Mouse (Mus musculus): Measurements from ENCODE around the gene Nemf.
A peak's percentile ranks its signal among the peaks of the same experiment; 100 is the strongest.
"Not testable (repeated sequence)": the region's sequence is repeated elsewhere in the genome, so short reads cannot be mapped to it uniquely, and the experiment has no call there.

The Nemf gene

DNA sequence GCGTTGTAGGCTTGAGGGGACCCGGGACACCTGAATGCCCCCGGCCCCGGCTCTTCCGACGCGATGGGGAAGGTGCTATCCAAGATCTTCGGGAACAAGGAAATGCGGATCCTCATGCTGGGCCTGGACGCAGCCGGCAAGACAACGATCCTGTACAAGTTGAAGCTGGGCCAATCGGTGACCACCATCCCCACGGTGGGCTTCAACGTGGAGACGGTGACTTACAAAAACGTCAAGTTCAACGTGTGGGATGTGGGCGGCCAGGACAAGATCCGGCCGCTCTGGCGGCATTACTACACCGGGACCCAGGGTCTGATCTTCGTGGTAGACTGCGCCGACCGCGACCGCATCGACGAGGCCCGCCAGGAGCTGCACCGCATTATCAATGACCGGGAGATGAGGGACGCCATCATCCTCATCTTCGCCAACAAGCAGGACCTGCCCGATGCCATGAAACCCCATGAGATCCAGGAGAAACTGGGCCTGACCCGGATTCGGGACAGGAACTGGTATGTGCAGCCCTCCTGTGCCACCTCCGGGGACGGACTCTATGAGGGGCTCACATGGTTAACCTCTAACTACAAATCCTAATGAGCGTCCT is 15.9 kb upstream of the Nemf start:
- DNase-seq (ENCODE audit: low read depth, low spot score), result no peak

GRCm38 (mm10) chr12:69371854-69372671 is 15.1 kb upstream of the Nemf start, which contains the start of the genes Arf6 and Gm9887:
Arf6 (plus strand) TSS chr12:69372150.
Gm9887 (minus strand) TSS chr12:69372458.
- peak; percentile 97 for DNase-seq (ENCODE audit: low read depth, low spot score)

DNA sequence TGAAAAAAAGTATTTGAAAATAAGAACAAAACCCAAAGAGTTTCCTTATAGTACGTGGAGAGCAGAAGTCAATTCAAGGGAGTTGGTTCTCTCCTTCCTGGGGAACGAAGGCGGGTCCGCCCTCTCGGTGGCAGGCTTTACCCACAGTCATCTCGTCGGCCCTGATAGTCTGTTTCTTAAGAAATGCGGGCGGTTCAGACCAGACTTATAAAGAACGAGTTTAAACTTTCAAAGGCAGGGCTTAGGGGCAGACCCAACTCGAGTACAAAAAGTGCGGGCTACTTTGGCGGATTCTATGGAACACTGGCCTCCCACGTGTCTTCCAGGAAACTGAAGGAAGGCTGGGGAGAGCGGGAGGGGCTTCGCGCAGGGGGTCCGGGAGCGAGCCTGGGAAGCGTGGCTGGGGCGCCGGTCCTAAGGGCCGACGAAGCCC is 14.5 kb upstream of the Nemf start:
- no peak for DNase-seq (ENCODE audit: low read depth, low spot score)

- DNase-seq (ENCODE audit: low read depth, low spot score), result no peak
These were observed 14.0 kb upstream of the Nemf start for GRCm38 (mm10) chr12:69370936-69371335.

- DNase-seq (ENCODE audit: low read depth, low spot score), result no peak
These were observed 10.6 kb upstream of the Nemf start for GRCm38 (mm10) chr12:69367557-69367956.

DNA sequence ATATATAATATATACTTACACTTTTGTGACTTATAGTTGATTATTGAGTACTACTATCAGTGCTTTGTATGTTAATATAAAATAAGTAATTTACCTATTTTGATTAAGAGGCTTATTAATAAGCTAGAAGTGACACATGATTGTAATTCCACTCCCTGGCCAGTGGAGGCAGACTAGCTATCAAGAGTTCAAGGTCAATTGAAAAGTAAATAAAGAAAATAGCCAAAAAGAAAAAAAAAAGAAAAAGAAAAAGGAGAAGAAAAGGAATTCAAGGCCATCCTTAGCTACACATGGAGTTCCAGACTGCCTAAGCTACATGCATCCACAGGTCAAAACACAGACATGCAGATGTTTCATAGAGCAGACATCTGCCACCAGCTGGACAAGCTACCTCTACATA is 9.5 kb upstream of the Nemf start:
- no peak for DNase-seq (ENCODE audit: low read depth, low spot score)

- DNase-seq (ENCODE audit: low read depth, low spot score), result no peak
These were observed 8.8 kb upstream of the Nemf start for GRCm38 (mm10) chr12:69365757-69366156.

- DNase-seq (ENCODE audit: low read depth, low spot score), result no peak
These were observed 7.2 kb upstream of the Nemf start for GRCm38 (mm10) chr12:69363899-69364762.

DNA sequence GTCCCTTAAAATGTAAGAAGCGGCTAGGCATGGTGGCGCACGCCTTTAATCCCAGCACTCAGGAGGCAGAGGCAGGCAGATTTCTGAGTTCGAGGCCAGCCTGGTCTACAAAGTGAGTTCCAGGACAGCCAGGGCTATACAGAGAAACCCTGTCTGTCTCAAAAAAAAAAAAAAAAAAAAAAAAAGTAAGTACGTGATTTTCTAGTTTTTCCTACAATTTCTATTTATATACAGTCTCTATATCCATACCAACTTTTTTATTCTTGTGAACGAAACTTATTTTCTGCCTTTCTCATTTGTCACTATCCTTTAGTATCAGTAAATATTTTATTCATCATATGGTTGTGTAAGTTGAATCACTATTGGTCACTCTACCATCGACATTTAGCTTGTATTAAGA is 6.1 kb upstream of the Nemf start:
- DNase-seq (ENCODE audit: low read depth, low spot score), result not testable (repeated sequence)

GRCm38 (mm10) chr12:69362388-69362787 is 5.4 kb upstream of the Nemf start:
- DNase-seq (ENCODE audit: low read depth, low spot score), result no peak

DNA sequence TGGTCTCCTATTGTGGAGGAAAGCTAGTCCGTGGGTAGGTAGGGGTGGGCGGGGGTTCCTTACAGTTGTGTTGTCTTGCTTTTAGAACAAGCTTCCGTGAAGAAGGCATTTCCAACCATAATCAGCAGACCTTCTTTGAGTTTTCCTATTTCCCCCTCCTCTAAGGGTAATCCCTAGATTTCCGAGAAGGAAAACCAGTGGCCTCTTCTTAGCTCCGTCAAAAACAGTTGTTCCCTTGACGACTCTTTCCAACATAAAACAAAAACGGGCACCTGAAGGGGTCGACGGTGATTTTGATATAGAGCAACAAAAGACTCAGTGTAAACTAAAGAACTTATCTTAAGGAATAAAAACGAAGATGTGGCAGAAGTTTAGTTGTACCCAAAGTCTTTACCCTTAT is 5.0 kb upstream of the Nemf start:
- no peak for DNase-seq (ENCODE audit: low read depth, low spot score)

DNA sequence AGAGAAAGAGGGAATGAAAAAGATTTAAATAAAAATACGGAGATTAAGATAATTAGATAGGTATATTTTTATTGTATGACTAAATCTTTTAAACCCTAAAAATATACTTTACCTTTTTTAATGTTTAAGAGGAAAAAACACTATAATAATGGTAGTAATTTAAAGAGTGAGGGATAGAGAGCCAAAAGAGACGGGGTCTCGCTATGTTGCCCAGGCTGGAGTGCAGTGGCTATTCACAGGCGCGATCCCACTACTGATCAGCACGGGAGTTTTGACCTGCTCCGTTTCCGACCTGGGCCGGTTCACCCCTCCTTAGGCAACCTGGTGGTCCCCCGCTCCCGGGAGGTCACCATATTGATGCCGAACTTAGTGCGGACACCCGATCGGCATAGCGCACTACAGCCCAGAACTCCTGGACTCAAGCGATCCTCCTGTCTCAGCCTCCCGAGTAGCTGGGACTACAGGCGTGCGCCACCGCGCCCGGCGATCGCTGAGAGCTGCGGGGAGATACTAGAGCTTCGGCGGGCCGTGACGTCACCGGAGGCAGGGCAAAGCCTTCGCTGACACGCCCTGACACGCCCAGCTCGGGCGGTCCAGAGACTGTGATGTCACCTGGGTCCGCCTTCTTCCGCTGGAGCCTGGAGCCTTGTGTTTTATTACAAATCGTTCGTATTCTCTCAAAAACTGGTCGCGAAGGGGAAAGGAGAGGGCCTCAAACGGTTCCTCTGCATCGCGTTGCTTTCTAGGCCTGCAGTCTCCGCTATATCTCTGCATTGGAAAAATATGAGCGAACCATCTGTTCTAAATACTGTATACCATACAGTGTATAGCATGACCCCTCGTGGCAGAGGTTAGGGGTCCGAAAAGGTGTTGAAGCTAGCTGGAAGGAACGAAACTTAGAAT is 4.3 kb upstream of the Nemf start:
- peak; percentile 95 for DNase-seq (ENCODE audit: low read depth, low spot score)

GRCm38 (mm10) chr12:69360655-69360996 is 3.7 kb upstream of the Nemf start:
- DNase-seq (ENCODE audit: low read depth, low spot score), result peak; percentile 55

- DNase-seq (ENCODE audit: low read depth, low spot score), result no peak
These were observed 308 bp upstream of the Nemf start for GRCm38 (mm10) chr12:69357300-69357646.

- no peak for DNase-seq (ENCODE audit: low read depth, low spot score)
These were observed 5.3 kb downstream of the Nemf start for GRCm38 (mm10) chr12:69351685-69352084.

DNA sequence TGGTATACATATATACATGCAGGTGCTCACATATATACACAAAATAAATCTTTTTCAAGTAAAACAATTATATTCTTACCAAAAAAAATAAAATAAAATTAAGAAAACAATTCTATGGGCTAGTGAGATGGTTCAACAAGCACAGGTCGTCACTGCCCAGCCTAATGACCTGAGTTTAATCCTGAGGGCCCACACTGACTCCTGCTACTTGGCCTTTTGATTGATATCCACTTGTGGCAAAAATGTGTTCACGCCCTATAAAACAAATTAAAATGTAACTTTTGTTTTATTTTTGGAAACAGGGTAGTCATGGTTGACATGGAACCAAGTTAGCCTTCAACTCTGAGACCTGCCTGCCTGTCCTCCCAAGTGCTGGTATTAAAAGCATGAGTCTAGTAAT is 7.0 kb downstream of the Nemf start:
- no peak for DNase-seq (ENCODE audit: low read depth, low spot score)

DNA sequence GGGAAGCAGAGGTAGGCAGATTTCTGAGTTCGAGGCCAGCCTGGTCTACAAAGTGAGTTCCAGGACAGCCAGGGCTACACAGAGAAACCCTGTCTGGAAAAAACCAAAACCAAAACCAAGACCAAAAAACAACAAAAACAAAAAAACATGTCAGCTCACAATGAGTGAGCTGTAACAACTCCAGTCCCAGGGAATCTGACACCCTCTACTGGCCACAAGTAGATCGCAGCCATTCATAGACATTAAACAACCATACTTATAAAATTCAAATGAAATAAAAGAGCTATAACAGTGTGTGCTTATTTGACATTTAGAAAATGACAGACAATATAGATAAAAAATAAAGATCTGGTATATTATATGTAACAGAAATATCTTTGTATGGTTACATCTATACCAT is 23.4 kb downstream of the Nemf start:
- no peak for DNase-seq (ENCODE audit: low read depth, low spot score)

DNA sequence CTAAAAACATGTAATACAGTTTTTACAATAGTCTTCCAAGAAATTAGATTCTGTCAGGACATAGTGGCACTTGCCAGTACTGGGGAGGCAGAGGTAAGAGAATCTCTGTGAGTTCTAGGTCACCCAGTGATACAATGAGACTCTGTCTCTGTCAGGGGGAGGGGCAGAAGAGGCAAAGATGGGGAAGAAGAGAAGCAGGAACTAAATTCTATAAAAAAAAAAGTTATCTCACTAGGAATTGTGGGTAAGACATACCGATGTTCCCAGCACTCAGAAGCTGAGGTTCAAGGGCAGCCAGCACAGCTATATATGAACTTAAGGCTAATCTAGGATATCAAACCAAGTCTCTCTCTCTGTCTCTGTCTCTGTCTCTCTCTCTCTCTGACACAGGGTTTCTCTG is 24.8 kb downstream of the Nemf start:
- no peak for DNase-seq (ENCODE audit: low read depth, low spot score)

DNA sequence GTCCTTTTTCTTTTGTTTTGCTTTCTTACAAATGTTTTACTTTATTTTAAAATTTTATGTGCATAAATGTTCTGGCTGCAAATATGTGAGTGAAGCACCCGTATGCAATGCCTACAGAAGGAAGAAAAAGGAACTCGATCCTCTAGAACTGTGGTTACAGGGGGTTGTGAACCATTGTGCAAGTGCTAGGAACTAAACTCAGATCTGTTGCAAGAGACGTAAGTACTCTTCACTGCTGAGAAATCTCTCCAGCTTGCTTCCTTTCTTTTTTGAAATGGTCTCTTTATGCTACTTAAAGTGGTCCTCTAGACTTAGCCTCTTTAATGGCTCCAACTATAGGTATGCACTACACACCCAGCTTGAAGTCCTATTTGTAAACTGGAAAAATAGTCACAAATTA is 25.8 kb downstream of the Nemf start:
- no peak for DNase-seq (ENCODE audit: low read depth, low spot score)

GRCm38 (mm10) chr12:69318431-69318830 is 38.5 kb downstream of the Nemf start:
- DNase-seq (ENCODE audit: low read depth, low spot score), result no peak

- DNase-seq (ENCODE audit: low read depth, low spot score), result no peak
These were observed 47.3 kb downstream of the Nemf start for GRCm38 (mm10) chr12:69309659-69310058.
